Mouse (Mus musculus) c-Kit-positive CD71-positive TER-119-negative erythroid progenitor cells, embryonic 14.5 days (primary cell): Measurements from ENCODE around the gene Slc37a3.
"Not testable (repeated sequence)": the region's sequence is repeated elsewhere in the genome, so short reads cannot be mapped to it uniquely, and the experiment has no call there.

Experiments
- DNase-seq: peaks from one replicate; pipeline ENCODE4 v3.0.0-alpha.2; 2013; ENCODE audit warnings: low read depth

Slc37a3 gene

GRCm38 (mm10) chr6:39379224-39379623 is 1.7 kb upstream of the Slc37a3 start:
- no peak for DNase-seq

- DNase-seq = not testable (repeated sequence)
Measured at GRCm38 (mm10) chr6:39378161-39378835, 823 bp upstream of the Slc37a3 start.

GRCm38 (mm10) chr6:39376775-39377174 is 700 bp downstream of the Slc37a3 start:
- no peak for DNase-seq

- no peak for DNase-seq
Measured at GRCm38 (mm10) chr6:39373301-39373955, 4.0 kb downstream of the Slc37a3 start.

- no peak for DNase-seq
Measured at GRCm38 (mm10) chr6:39372727-39373126, 4.7 kb downstream of the Slc37a3 start.

- DNase-seq = no peak
Measured at GRCm38 (mm10) chr6:39372042-39372441, 5.4 kb downstream of the Slc37a3 start.

- DNase-seq = no peak
Measured at GRCm38 (mm10) chr6:39369631-39370030, 7.8 kb downstream of the Slc37a3 start.

GRCm38 (mm10) chr6:39362684-39363083 is 14.8 kb downstream of the Slc37a3 start:
- DNase-seq = no peak

- DNase-seq = not testable (repeated sequence)
Measured at GRCm38 (mm10) chr6:39359207-39359606, 18.3 kb downstream of the Slc37a3 start.

GRCm38 (mm10) chr6:39348946-39349345 is 28.5 kb downstream of the Slc37a3 start:
- no peak for DNase-seq

GRCm38 (mm10) chr6:39347880-39348814 is 29.3 kb downstream of the Slc37a3 start:
- DNase-seq = no peak

GRCm38 (mm10) chr6:39346991-39347501 is 30.4 kb downstream of the Slc37a3 start:
- no peak for DNase-seq

GRCm38 (mm10) chr6:39345430-39345829 is 32.0 kb downstream of the Slc37a3 start:
- no peak for DNase-seq

GRCm38 (mm10) chr6:39344020-39344419 is 33.5 kb downstream of the Slc37a3 start:
- peak; percentile 51 for DNase-seq

- no peak for DNase-seq
Measured at GRCm38 (mm10) chr6:39341798-39342197, 35.7 kb downstream of the Slc37a3 start.

GRCm38 (mm10) chr6:39338359-39338758 is 39.1 kb downstream of the Slc37a3 start:
- no peak for DNase-seq

GRCm38 (mm10) chr6:39334873-39335272 is 42.6 kb downstream of the Slc37a3 start:
- DNase-seq = no peak

- DNase-seq = no peak
Measured at GRCm38 (mm10) chr6:39334224-39334623, 43.3 kb downstream of the Slc37a3 start.

- no peak for DNase-seq
Measured at GRCm38 (mm10) chr6:39331998-39332700, 45.3 kb downstream of the Slc37a3 start.

- DNase-seq = no peak
Measured at GRCm38 (mm10) chr6:39330981-39331380, 46.5 kb downstream of the Slc37a3 start.

GRCm38 (mm10) chr6:39320286-39320685 is 57.2 kb downstream of the Slc37a3 start:
- DNase-seq = no peak
